Mouse (Mus musculus): ENCODE data around the gene Nr2f6. TPM values are rescaled to one million over a fixed set of nuclear protein-coding genes. Genes with fewer than 3 reads are reported as not detected.

Gene Nr2f6
- polyA plus RNA-seq, 1 experiment from 2014 or later = 17.2 TPM

DNA sequence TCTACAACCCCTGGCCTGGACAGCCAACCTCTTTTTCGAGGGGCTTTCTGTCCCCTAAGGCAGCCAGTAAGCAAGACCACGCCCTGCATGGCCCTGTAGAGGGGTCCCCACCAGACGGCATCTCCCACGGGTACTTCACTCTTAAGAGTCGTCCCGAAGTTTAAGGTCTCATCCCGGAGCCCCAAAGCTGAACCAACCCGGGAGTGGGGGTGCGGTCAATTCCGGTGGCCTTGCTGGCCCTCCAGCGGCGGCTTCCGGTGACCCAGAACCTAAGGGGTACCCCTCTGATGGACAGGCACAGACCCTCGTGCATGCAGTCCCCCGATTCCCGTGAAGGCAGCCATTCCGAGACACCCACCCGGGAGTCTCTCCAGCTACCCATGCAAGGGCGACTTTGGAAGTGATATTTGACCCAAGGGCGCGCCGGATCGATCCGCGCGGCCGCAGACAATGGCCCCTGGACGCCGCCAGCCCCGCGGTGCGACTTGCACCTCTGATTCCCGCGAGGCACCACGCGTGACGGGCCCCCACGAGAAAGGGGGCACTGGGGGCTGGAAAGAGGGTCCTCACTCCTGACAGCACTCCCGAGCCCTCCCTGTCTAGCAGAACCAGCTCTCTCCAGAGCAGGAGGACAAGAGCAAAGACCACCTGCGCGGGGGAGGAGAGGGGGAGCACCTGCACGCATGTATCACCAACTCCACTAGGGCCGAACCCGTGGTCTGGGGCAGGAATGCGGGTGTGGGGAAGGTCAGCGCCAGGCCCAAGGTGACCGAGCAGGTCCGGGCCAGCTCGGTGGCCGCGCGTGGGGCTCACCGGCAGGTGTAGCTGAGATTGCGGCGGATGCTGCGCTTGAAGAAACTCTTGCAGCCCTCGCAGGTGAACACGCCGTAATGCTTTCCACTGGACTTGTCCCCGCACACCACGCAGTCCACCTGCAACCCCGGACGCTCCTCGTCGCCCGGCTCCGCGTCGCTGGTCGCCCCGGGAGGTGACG, 1.3 kb downstream of the Nr2f6 start:
- WGBS (ENCODE audit: insufficient replicate concordance) = 5% methylated on average over 72 of the region's 72 CpGs
- Histone ChIP-seq H3K27ac (ENCODE audit: low read length) (peak overlapping the region; percentile 76), H3K27me3 (ENCODE audit: control insufficient read depth, insufficient read depth, low read depth, low read length) (peaks cover 59% of the 10 kb centered on the region)

DNA sequence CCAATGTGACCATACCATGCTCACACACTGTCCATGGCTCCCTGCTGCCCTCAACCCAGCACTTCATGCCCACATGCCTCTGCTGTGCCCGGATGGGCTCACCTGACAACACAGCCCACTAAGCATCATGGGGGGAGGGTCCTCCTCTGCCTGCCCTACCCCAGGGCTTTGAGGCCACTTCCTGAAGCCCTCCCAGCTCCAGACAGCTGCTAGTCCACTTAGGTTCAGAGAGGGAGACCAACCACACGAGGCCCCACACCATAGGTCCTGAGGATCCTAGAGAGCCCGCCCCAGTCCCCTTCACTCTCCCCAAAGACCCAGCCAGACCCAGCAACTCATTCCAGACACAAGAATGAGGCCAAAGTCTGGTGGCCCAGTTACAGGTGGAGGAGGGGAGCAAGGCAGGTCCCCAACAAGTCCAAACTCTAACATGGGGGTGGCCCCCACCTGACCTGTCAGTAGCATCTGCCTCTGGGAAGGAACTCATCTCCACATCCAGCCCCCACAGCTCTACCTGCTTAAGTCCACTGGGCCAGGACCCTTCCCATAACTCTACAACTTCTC, 2.2 kb downstream of the Nr2f6 start:
- H3K4me1 ChIP-seq (ENCODE audit: control insufficient read depth, low read depth, low read length) = peaks cover 31% of the 10 kb centered on the region
- peaks cover 59% of the 10 kb centered on the region for H3K27me3 ChIP-seq (ENCODE audit: control insufficient read depth, insufficient read depth, low read depth, low read length)
- 44% methylated on average over 3 of the region's 3 CpGs for WGBS (ENCODE audit: insufficient replicate concordance)
- no peak for ATAC-seq (ENCODE audit: low read depth)
- H3K4me2 ChIP-seq (ENCODE audit: low read depth, low read length) = peak overlapping the region; percentile 73
- H3K27ac ChIP-seq (ENCODE audit: low read length) = 0 out of 2 replicates have a peak overlapping the region, but pooled peaks have one; percentile 1
- H3K9me3 ChIP-seq (replicated peaks; ENCODE audit: control insufficient read depth, low read length) = no peaks in the 10 kb centered on the region
- no peaks in the 10 kb centered on the region; the same call in 1 of the 2 replicates for H3K36me3 ChIP-seq (ENCODE audit: control insufficient read depth, insufficient read depth)
- peak overlapping the region; percentile 70 for H3K4me3 ChIP-seq (ENCODE audit: low read depth, low read length)
- peak overlapping the region; percentile 70; the same call in 1 of the 2 replicates for H3K9ac ChIP-seq (ENCODE audit: low read depth, low read length)

More for the DNA sequence above, 1.3 kb downstream of the Nr2f6 start:
- Histone ChIP-seq H3K4me2 (ENCODE audit: low read depth, low read length) (peak overlapping the region; percentile 73), H3K9ac (ENCODE audit: low read depth, low read length) (peak overlapping the region; percentile 70), H3K4me1 (ENCODE audit: control insufficient read depth, low read depth, low read length) (peaks cover 26% of the 10 kb centered on the region), H3K4me3 (ENCODE audit: low read depth, low read length) (peak overlapping the region; percentile 70), H3K9me3 (replicated peaks; ENCODE audit: control insufficient read depth, low read length) (no peaks in the 10 kb centered on the region), H3K36me3 (ENCODE audit: control insufficient read depth, insufficient read depth) (no peaks in the 10 kb centered on the region; the same call in 1 of the 2 replicates)
- no peak for ATAC-seq (ENCODE audit: low read depth)

DNA sequence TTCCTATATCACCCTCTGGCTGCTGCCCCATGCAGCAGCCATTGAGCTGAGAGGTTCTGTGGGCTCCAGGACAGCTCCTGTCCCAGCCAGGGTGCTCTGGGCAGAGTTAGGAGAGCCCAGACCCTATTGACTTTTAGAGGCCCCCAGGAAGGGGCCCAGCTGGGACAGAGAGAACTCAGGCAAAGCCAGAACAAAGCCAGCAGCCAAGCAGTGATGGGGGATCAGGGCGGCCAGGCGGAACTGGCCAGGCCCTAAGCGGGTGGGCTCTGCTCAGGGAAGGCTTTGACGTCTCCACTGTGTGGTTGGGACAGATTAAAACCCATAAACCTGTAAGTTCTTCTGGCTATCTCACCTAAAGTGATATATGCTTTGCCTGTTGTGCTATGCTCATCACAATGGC, 2.8 kb downstream of the Nr2f6 start:
- Histone ChIP-seq H3K27me3 (ENCODE audit: control insufficient read depth, insufficient read depth, low read depth, low read length) (peaks cover 59% of the 10 kb centered on the region), H3K9me3 (replicated peaks; ENCODE audit: control insufficient read depth, low read length) (no peaks in the 10 kb centered on the region), H3K4me2 (ENCODE audit: low read depth, low read length) (peak overlapping the region; percentile 73), H3K36me3 (ENCODE audit: control insufficient read depth, insufficient read depth) (no peaks in the 10 kb centered on the region; the same call in 1 of the 2 replicates), H3K9ac (ENCODE audit: low read depth, low read length) (no peak overlapping the region), H3K4me3 (ENCODE audit: low read depth, low read length) (peak overlapping the region; percentile 70), H3K27ac (ENCODE audit: low read length) (no peak overlapping the region), H3K4me1 (ENCODE audit: control insufficient read depth, low read depth, low read length) (peaks cover 31% of the 10 kb centered on the region)
- ATAC-seq (ENCODE audit: low read depth) = no peak
- 54% methylated on average over 4 of the region's 4 CpGs for WGBS (ENCODE audit: insufficient replicate concordance)

DNA sequence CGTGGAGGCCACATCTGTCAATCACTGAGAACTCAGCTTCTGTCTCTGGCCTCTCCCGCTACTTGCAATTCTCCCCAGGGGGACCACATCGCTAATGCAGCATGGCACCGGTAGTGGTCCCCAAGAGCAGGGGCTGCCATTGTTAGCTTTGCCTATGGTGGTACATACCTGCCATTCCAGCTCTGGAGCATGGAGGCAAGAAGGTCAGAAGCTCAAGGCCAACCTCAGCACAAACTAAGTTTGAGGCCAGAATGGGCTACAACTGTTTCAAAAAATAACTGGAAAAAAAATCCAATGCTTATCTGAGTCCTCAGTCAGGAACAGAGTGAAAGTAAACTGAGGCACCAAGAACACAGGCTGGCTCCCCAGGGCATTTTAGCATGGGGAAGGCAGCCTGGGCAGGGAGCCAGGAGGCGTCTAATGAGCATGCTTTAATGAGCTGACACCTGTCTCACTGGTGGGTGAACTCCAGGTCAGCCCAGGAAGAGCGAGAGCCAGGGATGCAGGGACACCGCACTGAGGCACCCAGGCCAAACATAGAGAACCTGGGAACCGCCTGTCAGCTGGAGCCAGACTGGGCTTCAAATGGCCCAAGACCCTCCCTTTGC, 5.2 kb downstream of the Nr2f6 start:
- 59% methylated on average over 8 of the region's 8 CpGs for WGBS (ENCODE audit: insufficient replicate concordance)
- Histone ChIP-seq H3K36me3 (ENCODE audit: control insufficient read depth, insufficient read depth) (no peaks in the 10 kb centered on the region; the same call in 1 of the 2 replicates), H3K9ac (ENCODE audit: low read depth, low read length) (0 out of 2 replicates have a peak overlapping the region, but pooled peaks have one; percentile 7), H3K27ac (ENCODE audit: low read length) (no peak overlapping the region), H3K4me3 (ENCODE audit: low read depth, low read length) (no peak overlapping the region), H3K4me2 (ENCODE audit: low read depth, low read length) (peak overlapping the region; percentile 62; the same call in 1 of the 2 replicates), H3K9me3 (replicated peaks; ENCODE audit: control insufficient read depth, low read length) (no peaks in the 10 kb centered on the region), H3K4me1 (ENCODE audit: control insufficient read depth, low read depth, low read length) (peaks cover 32% of the 10 kb centered on the region), H3K27me3 (ENCODE audit: control insufficient read depth, insufficient read depth, low read depth, low read length) (peaks cover 46% of the 10 kb centered on the region)
- no peak for ATAC-seq (ENCODE audit: low read depth)

DNA sequence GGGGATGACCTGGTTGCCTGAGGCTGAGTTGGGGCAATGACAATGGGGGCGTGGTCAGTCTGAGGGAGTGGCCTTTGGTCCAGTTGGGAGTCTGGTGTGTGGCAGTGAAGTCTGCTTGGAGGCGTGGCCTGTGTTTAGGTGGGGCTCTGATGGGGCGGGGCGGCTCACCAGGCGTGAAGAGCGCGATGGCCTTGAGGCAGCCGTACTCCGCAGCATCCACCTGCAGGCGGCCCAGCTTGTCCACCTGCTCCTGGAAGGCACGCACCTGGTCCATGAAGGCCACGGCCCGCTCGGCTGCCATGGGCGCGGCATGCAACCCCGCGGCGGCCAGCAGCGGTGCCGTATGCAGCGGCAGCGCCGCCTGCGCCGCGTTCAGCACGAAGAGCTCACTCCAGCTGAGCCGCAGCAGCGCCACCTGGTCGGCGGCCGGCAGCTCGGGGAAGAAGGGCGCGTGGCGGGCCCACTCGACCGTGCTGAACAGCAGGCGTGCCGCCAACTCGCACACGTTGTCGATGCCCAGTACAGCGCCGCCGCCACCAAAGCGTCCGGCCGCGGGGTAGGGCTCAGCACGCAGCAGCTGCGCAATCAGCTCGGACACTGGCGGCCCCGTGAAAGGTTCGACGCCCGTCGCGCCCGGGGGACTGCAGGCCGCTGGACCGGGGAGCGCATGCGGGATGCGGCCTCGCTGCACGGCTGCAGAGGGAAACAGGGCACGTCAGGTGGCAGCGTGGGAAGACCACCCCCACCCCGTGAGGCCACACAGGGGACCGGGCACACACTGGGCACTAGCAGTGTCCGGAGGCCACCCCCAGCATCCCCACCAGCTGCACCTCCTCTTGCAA, 6.0 kb downstream of the Nr2f6 start:
- Histone ChIP-seq H3K4me1 (ENCODE audit: control insufficient read depth, low read depth, low read length) (peaks cover 28% of the 10 kb centered on the region), H3K9ac (ENCODE audit: low read depth, low read length) (0 out of 2 replicates have a peak overlapping the region, but pooled peaks have one; percentile 7), H3K4me3 (ENCODE audit: low read depth, low read length) (peak overlapping the region; percentile 33), H3K27me3 (ENCODE audit: control insufficient read depth, insufficient read depth, low read depth, low read length) (peaks cover 38% of the 10 kb centered on the region), H3K36me3 (ENCODE audit: control insufficient read depth, insufficient read depth) (no peaks in the 10 kb centered on the region; the same call in 1 of the 2 replicates), H3K9me3 (replicated peaks; ENCODE audit: control insufficient read depth, low read length) (no peaks in the 10 kb centered on the region), H3K4me2 (ENCODE audit: low read depth, low read length) (peak overlapping the region; percentile 62), H3K27ac (ENCODE audit: low read length) (no peak overlapping the region)
- WGBS (ENCODE audit: insufficient replicate concordance) = 12% methylated on average over 73 of the region's 74 CpGs
- ATAC-seq (ENCODE audit: low read depth) = peak; percentile 6

DNA sequence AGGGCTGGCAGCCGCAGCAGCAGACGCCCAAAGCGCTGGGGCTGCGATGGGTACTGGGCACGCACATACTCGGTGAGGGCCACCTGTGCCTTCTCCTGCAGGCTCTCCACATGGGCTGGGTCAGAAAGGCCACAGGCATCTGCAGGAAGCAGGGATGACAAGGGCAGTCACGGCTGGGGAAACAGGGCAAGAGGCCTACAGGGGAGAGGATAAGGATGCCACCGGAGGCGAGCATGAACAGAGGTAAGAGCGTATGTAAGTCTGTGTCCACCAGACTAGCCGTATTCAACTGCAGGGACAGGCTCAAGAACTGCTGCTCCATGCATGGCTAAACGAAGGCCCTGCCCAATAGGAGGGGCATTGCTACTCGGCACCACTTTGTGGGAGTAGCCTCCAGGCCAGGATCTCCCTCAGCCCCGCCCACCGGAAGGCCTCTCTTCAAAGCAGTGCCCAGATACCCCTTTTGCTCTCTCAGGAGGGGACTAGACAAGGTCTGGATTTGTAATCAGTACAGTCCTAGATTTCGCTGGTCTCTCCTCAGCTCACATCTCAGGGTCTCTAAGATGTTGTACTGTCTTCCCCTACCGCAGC, 7.0 kb downstream of the Nr2f6 start:
- H3K36me3 ChIP-seq (ENCODE audit: control insufficient read depth, insufficient read depth) = no peaks in the 10 kb centered on the region; the same call in 1 of the 2 replicates
- WGBS (ENCODE audit: insufficient replicate concordance) = 66% methylated on average over 17 of the region's 17 CpGs

DNA sequence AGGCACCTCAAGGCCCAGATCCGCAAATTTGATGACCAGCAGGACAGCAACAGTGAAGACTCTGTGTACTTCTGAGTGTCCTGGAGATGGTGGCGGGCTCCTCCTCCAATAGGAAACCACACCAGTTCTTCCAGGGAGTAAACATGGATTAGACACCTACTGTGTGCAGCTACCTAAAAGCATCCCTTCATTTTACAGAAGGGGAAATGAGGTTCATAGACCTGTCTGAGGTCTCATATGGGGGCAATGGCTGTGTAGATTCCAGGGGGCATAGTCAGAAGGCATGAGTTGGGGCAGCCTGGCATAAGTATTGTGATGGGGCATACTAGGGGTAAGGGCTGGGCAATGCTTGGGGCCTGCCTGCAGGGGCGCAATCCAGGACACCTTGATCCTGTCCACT, 8.8 kb downstream of the Nr2f6 start:
- Histone ChIP-seq H3K9me3 (replicated peaks; ENCODE audit: control insufficient read depth, low read length) (no peaks in the 10 kb centered on the region), H3K36me3 (ENCODE audit: control insufficient read depth, insufficient read depth) (no peaks in the 10 kb centered on the region; the same call in none of the 2 replicates), H3K4me2 (ENCODE audit: low read depth, low read length) (no peak overlapping the region), H3K27me3 (ENCODE audit: control insufficient read depth, insufficient read depth, low read depth, low read length) (peaks cover 15% of the 10 kb centered on the region), H3K9ac (ENCODE audit: low read depth, low read length) (no peak overlapping the region), H3K4me3 (ENCODE audit: low read depth, low read length) (no peak overlapping the region), H3K27ac (ENCODE audit: low read length) (no peak overlapping the region), H3K4me1 (ENCODE audit: control insufficient read depth, low read depth, low read length) (peaks cover 39% of the 10 kb centered on the region)
- no peak for ATAC-seq (ENCODE audit: low read depth)
- 77% methylated on average over 3 of the region's 3 CpGs for WGBS (ENCODE audit: insufficient replicate concordance)

More for the DNA sequence above, 7.0 kb downstream of the Nr2f6 start:
- Histone ChIP-seq H3K4me3 (ENCODE audit: low read depth, low read length) (no peak overlapping the region), H3K9me3 (replicated peaks; ENCODE audit: control insufficient read depth, low read length) (no peaks in the 10 kb centered on the region), H3K4me1 (ENCODE audit: control insufficient read depth, low read depth, low read length) (peaks cover 32% of the 10 kb centered on the region), H3K4me2 (ENCODE audit: low read depth, low read length) (no peak overlapping the region), H3K9ac (ENCODE audit: low read depth, low read length) (no peak overlapping the region), H3K27ac (ENCODE audit: low read length) (no peak overlapping the region), H3K27me3 (ENCODE audit: control insufficient read depth, insufficient read depth, low read depth, low read length) (peaks cover 28% of the 10 kb centered on the region)
- ATAC-seq (ENCODE audit: low read depth) = no peak

DNA sequence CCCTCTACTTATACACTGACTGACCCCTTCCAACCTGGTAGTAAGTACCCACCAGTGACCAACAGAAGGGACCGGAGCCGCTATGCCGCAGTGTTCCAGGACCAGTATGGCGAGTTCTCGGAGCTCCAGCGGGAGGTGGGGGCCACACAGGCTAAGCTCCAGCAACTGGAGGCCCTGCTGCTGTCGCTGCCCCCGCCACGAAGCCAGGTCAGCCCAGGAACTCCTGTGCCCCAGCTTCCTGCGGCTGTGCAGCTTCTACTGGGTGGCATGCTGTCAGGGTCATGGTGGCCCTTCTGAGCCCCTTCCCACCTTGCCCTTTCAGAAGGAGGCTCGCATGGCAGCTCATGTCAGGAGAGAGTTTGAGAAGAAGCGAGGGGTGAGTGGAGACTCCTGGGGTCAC, 9.3 kb downstream of the Nr2f6 start:
- Histone ChIP-seq H3K4me1 (ENCODE audit: control insufficient read depth, low read depth, low read length) (peaks cover 44% of the 10 kb centered on the region), H3K4me2 (ENCODE audit: low read depth, low read length) (no peak overlapping the region), H3K9ac (ENCODE audit: low read depth, low read length) (no peak overlapping the region), H3K27me3 (ENCODE audit: control insufficient read depth, insufficient read depth, low read depth, low read length) (peaks cover 15% of the 10 kb centered on the region), H3K9me3 (replicated peaks; ENCODE audit: control insufficient read depth, low read length) (no peaks in the 10 kb centered on the region), H3K36me3 (ENCODE audit: control insufficient read depth, insufficient read depth) (no peaks in the 10 kb centered on the region; the same call in none of the 2 replicates), H3K4me3 (ENCODE audit: low read depth, low read length) (no peak overlapping the region), H3K27ac (ENCODE audit: low read length) (no peak overlapping the region)
- WGBS (ENCODE audit: insufficient replicate concordance) = 81% methylated on average over 12 of the region's 12 CpGs
- ATAC-seq (ENCODE audit: low read depth) = no peak

All from liver, embryonic 16.5 days (tissue).